Mouse (Mus musculus) megakaryocyte, embryonic 14.5 days (primary cell): Measurements from ENCODE around the gene Lingo1. TPM values are rescaled to one million over a fixed set of nuclear protein-coding genes. Genes with fewer than 3 reads are reported as not detected.

Experiments
- H3K27me3 ChIP-seq: replicated peaks from 2 replicates; pipeline ENCODE3; 2012; ENCODE audit warnings: inconsistent platforms
- H3K36me3 ChIP-seq: replicated peaks from 2 replicates; pipeline ENCODE3; 2012; ENCODE audit warnings: low read length, inconsistent platforms, mixed read lengths
- H3K4me1 ChIP-seq: 2 replicates; pipeline ENCODE4 v1.6.1; 2012; ENCODE audit warnings: inconsistent platforms
- H3K4me3 ChIP-seq: replicated peaks from 2 replicates; pipeline ENCODE3; 2012; ENCODE audit warnings: moderate library complexity, mild to moderate bottlenecking, inconsistent platforms
- H3K9me3 ChIP-seq: 2 replicates; pipeline ENCODE4 v1.6.1; 2012; ENCODE audit warnings: inconsistent platforms
- FLI1 ChIP-seq: IDR thresholded peaks from 2 replicates; pipeline ENCODE4 v1.6.1; 2012; ENCODE audit warnings: low read length, inconsistent platforms, mixed read lengths
- GATA1 ChIP-seq: IDR thresholded peaks from 3 replicates; pipeline ENCODE4 v1.6.1; 2012; ENCODE audit warnings: mixed read lengths, low read length, inconsistent platforms, borderline replicate concordance
- polyA plus RNA-seq: library from polyadenylated mRNA; stranded (reverse); fragments of >175 nt; gene quantifications from 2 replicates; pipeline ENCODE4 v1.2.3, GENCODE M21; 2012; ENCODE audit warnings: low replicate concordance; ENCODE audit not compliant: insufficient read depth

Lingo1 gene
- polyA plus RNA-seq, 1 experiment: 15.1 TPM

GRCm38 (mm10) chr9:56729145-56729544, 67.1 kb downstream of the Lingo1 start:
- no peak for TF ChIP-seq FLI1
- no peak for TF ChIP-seq GATA1
- Histone ChIP-seq H3K36me3 (no peaks in the 10 kb centered on the region), H3K9me3 (0 out of 2 replicates have a peak, but pooled peaks cover 2% of the 10 kb centered on the region), H3K4me1 (no peaks in the 10 kb centered on the region), H3K27me3 (peaks cover 72% of the 10 kb centered on the region), H3K4me3 (no peak overlapping the region)

- Histone ChIP-seq H3K4me3 (no peak overlapping the region), H3K36me3 (no peaks in the 10 kb centered on the region), H3K27me3 (peaks cover 74% of the 10 kb centered on the region), H3K9me3 (0 out of 2 replicates have a peak, but pooled peaks cover 2% of the 10 kb centered on the region), H3K4me1 (no peaks in the 10 kb centered on the region)
- no peak for TF ChIP-seq FLI1
- TF ChIP-seq GATA1: no peak
These were observed 68.3 kb downstream of the Lingo1 start for GRCm38 (mm10) chr9:56727703-56728684.

- no peaks in the 10 kb centered on the region for H3K4me1 ChIP-seq
- peaks cover 76% of the 10 kb centered on the region for H3K27me3 ChIP-seq
- no peak for TF ChIP-seq GATA1
- no peak for TF ChIP-seq FLI1
- 0 out of 2 replicates have a peak, but pooled peaks cover 2% of the 10 kb centered on the region for H3K9me3 ChIP-seq
- no peaks in the 10 kb centered on the region for H3K36me3 ChIP-seq
- no peak overlapping the region for H3K4me3 ChIP-seq
These were observed 70.5 kb downstream of the Lingo1 start for GRCm38 (mm10) chr9:56725814-56726213.

GRCm38 (mm10) chr9:56722089-56722825, 74.0 kb downstream of the Lingo1 start:
- H3K9me3 ChIP-seq: no peaks in the 10 kb centered on the region
- TF ChIP-seq FLI1 (no peak), GATA1 (no peak)
- no peak overlapping the region for H3K4me3 ChIP-seq
- H3K4me1 ChIP-seq: no peaks in the 10 kb centered on the region
- peaks cover 67% of the 10 kb centered on the region for H3K27me3 ChIP-seq
- H3K36me3 ChIP-seq: no peaks in the 10 kb centered on the region

GRCm38 (mm10) chr9:56718984-56719383, 77.3 kb downstream of the Lingo1 start:
- TF ChIP-seq FLI1 (no peak), GATA1 (no peak)
- H3K4me3 ChIP-seq: no peak overlapping the region
- peaks cover 66% of the 10 kb centered on the region for H3K27me3 ChIP-seq
- no peaks in the 10 kb centered on the region for H3K9me3 ChIP-seq
- no peaks in the 10 kb centered on the region for H3K36me3 ChIP-seq
- H3K4me1 ChIP-seq: no peaks in the 10 kb centered on the region

GRCm38 (mm10) chr9:56716565-56716964, 79.7 kb downstream of the Lingo1 start:
- no peak overlapping the region for H3K4me3 ChIP-seq
- peaks cover 66% of the 10 kb centered on the region for H3K27me3 ChIP-seq
- no peak for TF ChIP-seq FLI1
- no peak for TF ChIP-seq GATA1
- H3K4me1 ChIP-seq: no peaks in the 10 kb centered on the region
- H3K36me3 ChIP-seq: no peaks in the 10 kb centered on the region
- H3K9me3 ChIP-seq: no peaks in the 10 kb centered on the region

- TF ChIP-seq FLI1: no peak
- TF ChIP-seq GATA1: no peak
- Histone ChIP-seq H3K9me3 (no peaks in the 10 kb centered on the region), H3K4me1 (no peaks in the 10 kb centered on the region), H3K27me3 (peaks cover 65% of the 10 kb centered on the region), H3K4me3 (no peak overlapping the region), H3K36me3 (no peaks in the 10 kb centered on the region)
These were observed 80.2 kb downstream of the Lingo1 start for GRCm38 (mm10) chr9:56716066-56716465.

- Histone ChIP-seq H3K36me3 (no peaks in the 10 kb centered on the region), H3K4me3 (no peak overlapping the region), H3K4me1 (no peaks in the 10 kb centered on the region), H3K27me3 (peaks cover 66% of the 10 kb centered on the region), H3K9me3 (no peaks in the 10 kb centered on the region)
- TF ChIP-seq FLI1: no peak
- TF ChIP-seq GATA1: no peak
These were observed 81.9 kb downstream of the Lingo1 start for GRCm38 (mm10) chr9:56714391-56714790.

- Histone ChIP-seq H3K4me1 (no peaks in the 10 kb centered on the region), H3K27me3 (peaks cover 65% of the 10 kb centered on the region), H3K9me3 (no peaks in the 10 kb centered on the region), H3K4me3 (no peak overlapping the region), H3K36me3 (no peaks in the 10 kb centered on the region)
- TF ChIP-seq FLI1 (no peak), GATA1 (no peak)
These were observed 83.5 kb downstream of the Lingo1 start for GRCm38 (mm10) chr9:56712667-56713369.
